Mouse (Mus musculus) lung, postnatal 0 days (tissue): ENCODE results near the gene Pga5.
A peak's percentile ranks its signal among the peaks of the same experiment; 100 is the strongest.

ENCODE experiments used
- CTCF ChIP-seq: IDR thresholded peaks from 2 replicates; pipeline ENCODE4 v1.5.1; 2016; ENCODE audit warnings: antibody characterized with exemption, mild to moderate bottlenecking
- EP300 ChIP-seq: IDR thresholded peaks from 2 replicates; pipeline ENCODE4 v1.6.1; 2016; ENCODE audit warnings: antibody characterized with exemption, mild to moderate bottlenecking, control low read depth

DNA sequence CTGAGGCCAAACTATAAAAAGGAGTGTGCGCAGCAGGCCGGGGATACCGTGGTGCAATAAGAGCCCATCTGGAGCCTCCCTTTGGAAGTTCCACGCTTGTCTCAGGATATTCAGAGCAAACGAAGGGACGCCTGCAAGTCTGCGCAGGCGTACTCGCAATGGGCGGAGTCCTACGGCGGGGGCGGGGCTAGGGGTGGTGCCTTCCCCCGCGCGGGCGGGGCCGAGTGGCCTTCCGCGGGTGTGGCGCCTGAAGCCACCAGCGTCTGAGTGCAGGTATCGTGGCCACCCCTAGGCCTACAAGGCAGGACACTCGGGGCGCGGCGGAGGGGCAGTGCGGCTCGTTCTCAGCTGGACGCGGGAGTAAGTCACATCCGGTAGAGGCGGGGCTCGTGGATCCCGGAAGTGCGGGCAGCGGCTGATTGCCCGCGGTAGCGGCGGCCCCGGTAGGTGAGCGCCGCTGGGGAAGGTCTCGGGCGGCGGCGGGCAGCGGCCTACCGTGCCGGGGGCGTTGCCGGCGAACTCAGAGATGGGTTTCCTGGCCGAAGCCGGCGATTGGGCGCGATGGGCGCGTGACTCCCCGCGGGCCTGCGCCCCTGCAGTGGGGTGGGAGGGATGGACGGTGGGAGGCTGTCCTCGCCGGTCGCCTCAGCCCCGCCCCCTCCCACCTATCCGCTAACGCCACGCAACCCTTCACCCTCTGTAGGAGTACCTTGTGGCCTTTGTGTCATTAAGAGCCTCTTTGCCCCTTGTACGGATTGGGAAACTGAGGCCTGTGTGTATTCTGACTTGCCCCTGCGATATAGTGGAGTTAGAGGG, 10.9 kb upstream of the Pga5 start, which contains the start of gene Vps37c:
- TF ChIP-seq EP300 (no peak), CTCF (peak; percentile 23; the same call in 1 of the 2 replicates)
